Mouse (Mus musculus) neural tube, embryonic 13.5 days (tissue): ENCODE measurements around the gene Stxbp4. TPM values are rescaled to one million over a fixed set of nuclear protein-coding genes. Genes with fewer than 3 reads are reported as not detected.

Source experiments
- ATAC-seq: fragments of 200-750 bp; cut with Nextera tagmentation; 2 replicates; pipeline ENCODE4 v1.8.0; 2017; ENCODE audit warnings: low read depth, mild to moderate bottlenecking, moderate TSS enrichment, moderate library complexity
- H3K27ac ChIP-seq: fragments of 300-500 bp; sonication (generic); replicated peaks from 2 replicates; pipeline ENCODE4 v1.5.1; 2015; ENCODE audit warnings: moderate library complexity, mild to moderate bottlenecking, inconsistent platforms
- H3K27me3 ChIP-seq: fragments of 300-500 bp; sonication (generic); 2 replicates; pipeline ENCODE4 v1.6.1; 2015; ENCODE audit warnings: mild to moderate bottlenecking, inconsistent platforms
- H3K36me3 ChIP-seq: fragments of 300-500 bp; sonication (generic); 2 replicates; pipeline ENCODE4 v1.6.1; 2015; ENCODE audit warnings: mild to moderate bottlenecking, inconsistent platforms
- H3K4me1 ChIP-seq: fragments of 300-500 bp; sonication (generic); replicated peaks from 2 replicates; pipeline ENCODE4 v1.6.1; 2015; ENCODE audit warnings: inconsistent platforms
- H3K4me2 ChIP-seq: fragments of 300-500 bp; sonication (generic); 2 replicates; pipeline ENCODE4 v1.6.1; 2015; ENCODE audit warnings: inconsistent platforms, mild to moderate bottlenecking, moderate library complexity
- H3K4me3 ChIP-seq: fragments of 300-500 bp; sonication (generic); 2 replicates; pipeline ENCODE4 v1.5.1; 2015; ENCODE audit warnings: mild to moderate bottlenecking, inconsistent platforms
- H3K9ac ChIP-seq: fragments of 300-500 bp; sonication (generic); 2 replicates; pipeline ENCODE4 v1.6.1; 2015; ENCODE audit warnings: moderate library complexity, mild to moderate bottlenecking, inconsistent platforms
- H3K9me3 ChIP-seq: fragments of 300-500 bp; sonication (generic); 2 replicates; pipeline ENCODE4 v1.6.1; 2016; ENCODE audit warnings: inconsistent platforms
- WGBS: fragments of 180-500 bp; shearing (Covaris S2); methylation state at CpG from one replicate; pipeline ENCODE4 v1.1.7; 2015; 5-methylcytosine and 5-hydroxymethylcytosine counted together
- polyA plus RNA-seq: library from polyadenylated mRNA; unstranded; fragments of >200 nt; fragmentation: Nextera tagmentation; extraction: Ambion mirVana; gene quantifications from 2 replicates; pipeline ENCODE4 v1.2.1, GENCODE M21; 2015

The Stxbp4 gene
- polyA plus RNA-seq, 1 experiment from 2014 or later: 23.0 TPM

GRCm38 (mm10) chr11:90666916-90667315 is 29.0 kb upstream of the Stxbp4 start:
- Histone ChIP-seq H3K36me3 (peaks cover 5% of the 10 kb centered on the region; the same call in 1 of the 2 replicates), H3K9ac (no peak overlapping the region), H3K4me1 (peaks cover 33% of the 10 kb centered on the region), H3K4me3 (no peak overlapping the region), H3K9me3 (no peaks in the 10 kb centered on the region), H3K27me3 (no peaks in the 10 kb centered on the region), H3K4me2 (no peak overlapping the region), H3K27ac (no peak overlapping the region)
- ATAC-seq: no peak
- WGBS: 81% methylated on average over 4 of the region's 4 CpGs

GRCm38 (mm10) chr11:90666144-90666757 is 28.4 kb upstream of the Stxbp4 start:
- H3K4me3 ChIP-seq: no peak overlapping the region
- H3K36me3 ChIP-seq: peaks cover 9% of the 10 kb centered on the region; the same call in 1 of the 2 replicates
- H3K4me1 ChIP-seq: peaks cover 33% of the 10 kb centered on the region
- H3K9ac ChIP-seq: no peak overlapping the region
- WGBS: 55% methylated on average over 3 of the region's 3 CpGs
- H3K27me3 ChIP-seq: no peaks in the 10 kb centered on the region
- no peak overlapping the region for H3K27ac ChIP-seq
- no peak for ATAC-seq
- no peaks in the 10 kb centered on the region for H3K9me3 ChIP-seq
- no peak overlapping the region for H3K4me2 ChIP-seq

GRCm38 (mm10) chr11:90665161-90665560 is 27.3 kb upstream of the Stxbp4 start:
- Histone ChIP-seq H3K4me3 (no peak overlapping the region), H3K36me3 (peaks cover 10% of the 10 kb centered on the region; the same call in 1 of the 2 replicates), H3K4me2 (no peak overlapping the region), H3K9ac (no peak overlapping the region), H3K27ac (peak overlapping the region; percentile 42; the same call in 1 of the 2 replicates), H3K9me3 (no peaks in the 10 kb centered on the region), H3K27me3 (no peaks in the 10 kb centered on the region), H3K4me1 (peaks cover 33% of the 10 kb centered on the region)
- WGBS: 8% methylated on average over 6 of the region's 6 CpGs
- no peak for ATAC-seq

- H3K27me3 ChIP-seq: no peaks in the 10 kb centered on the region
- ATAC-seq: no peak
- no peaks in the 10 kb centered on the region for H3K9me3 ChIP-seq
Measured at GRCm38 (mm10) chr11:90664345-90664986, 26.6 kb upstream of the Stxbp4 start.

GRCm38 (mm10) chr11:90663618-90664297 is 25.9 kb upstream of the Stxbp4 start:
- H3K27ac ChIP-seq: 0 out of 2 replicates have a peak overlapping the region, but pooled peaks have one; percentile 33
- H3K9me3 ChIP-seq: no peaks in the 10 kb centered on the region
- no peak for ATAC-seq
- WGBS: 12% methylated on average over 5 of the region's 5 CpGs
- peaks cover 33% of the 10 kb centered on the region for H3K4me1 ChIP-seq
- no peak overlapping the region for H3K4me3 ChIP-seq
- H3K9ac ChIP-seq: no peak overlapping the region
- H3K4me2 ChIP-seq: no peak overlapping the region
- H3K27me3 ChIP-seq: no peaks in the 10 kb centered on the region
- H3K36me3 ChIP-seq: 0 out of 2 replicates have a peak, but pooled peaks cover 5% of the 10 kb centered on the region

More at GRCm38 (mm10) chr11:90664345-90664986, 26.6 kb upstream of the Stxbp4 start:
- H3K4me2 ChIP-seq: no peak overlapping the region
- no peak overlapping the region for H3K9ac ChIP-seq
- H3K4me1 ChIP-seq: peaks cover 33% of the 10 kb centered on the region
- no peak overlapping the region for H3K4me3 ChIP-seq
- 0 out of 2 replicates have a peak, but pooled peaks cover 5% of the 10 kb centered on the region for H3K36me3 ChIP-seq
- 3% methylated on average over 8 of the region's 8 CpGs for WGBS
- peak overlapping the region; percentile 42; the same call in 1 of the 2 replicates for H3K27ac ChIP-seq

GRCm38 (mm10) chr11:90663052-90663451 is 25.2 kb upstream of the Stxbp4 start:
- Histone ChIP-seq H3K9me3 (no peaks in the 10 kb centered on the region), H3K4me1 (peaks cover 33% of the 10 kb centered on the region), H3K4me2 (no peak overlapping the region), H3K27ac (no peak overlapping the region), H3K36me3 (peaks cover 5% of the 10 kb centered on the region; the same call in 1 of the 2 replicates), H3K4me3 (no peak overlapping the region), H3K9ac (no peak overlapping the region), H3K27me3 (no peaks in the 10 kb centered on the region)
- 63% methylated on average over 3 of the region's 3 CpGs for WGBS
- no peak for ATAC-seq

- H3K9me3 ChIP-seq: no peaks in the 10 kb centered on the region
- no peak overlapping the region for H3K4me3 ChIP-seq
- no peak for ATAC-seq
- no peak overlapping the region for H3K4me2 ChIP-seq
- no peaks in the 10 kb centered on the region for H3K27me3 ChIP-seq
- peaks cover 27% of the 10 kb centered on the region for H3K4me1 ChIP-seq
- H3K36me3 ChIP-seq: peaks cover 21% of the 10 kb centered on the region
- 78% methylated on average over 4 of the region's 4 CpGs for WGBS
- no peak overlapping the region for H3K27ac ChIP-seq
- H3K9ac ChIP-seq: no peak overlapping the region
Measured at GRCm38 (mm10) chr11:90660662-90661061, 22.8 kb upstream of the Stxbp4 start.

GRCm38 (mm10) chr11:90657527-90657926 is 19.6 kb upstream of the Stxbp4 start:
- H3K27me3 ChIP-seq: no peaks in the 10 kb centered on the region
- H3K4me3 ChIP-seq: no peak overlapping the region
- H3K4me1 ChIP-seq: no peaks in the 10 kb centered on the region
- WGBS: 92% methylated on average over 12 of the region's 12 CpGs
- no peak overlapping the region for H3K9ac ChIP-seq
- H3K9me3 ChIP-seq: no peaks in the 10 kb centered on the region
- ATAC-seq: no peak
- peaks cover 23% of the 10 kb centered on the region for H3K36me3 ChIP-seq
- H3K4me2 ChIP-seq: no peak overlapping the region
- no peak overlapping the region for H3K27ac ChIP-seq

- Histone ChIP-seq H3K4me1 (no peaks in the 10 kb centered on the region), H3K36me3 (peaks cover 35% of the 10 kb centered on the region), H3K27ac (no peak overlapping the region), H3K27me3 (no peaks in the 10 kb centered on the region), H3K4me2 (no peak overlapping the region), H3K9me3 (no peaks in the 10 kb centered on the region), H3K4me3 (no peak overlapping the region), H3K9ac (no peak overlapping the region)
- ATAC-seq: no peak
- WGBS: 96% methylated on average over 4 of the region's 4 CpGs
Measured at GRCm38 (mm10) chr11:90652603-90653002, 14.7 kb upstream of the Stxbp4 start.

GRCm38 (mm10) chr11:90650231-90650885 is 12.5 kb upstream of the Stxbp4 start:
- Histone ChIP-seq H3K27me3 (no peaks in the 10 kb centered on the region), H3K4me3 (no peak overlapping the region), H3K9ac (no peak overlapping the region), H3K36me3 (peaks cover 39% of the 10 kb centered on the region), H3K4me1 (no peaks in the 10 kb centered on the region), H3K9me3 (no peaks in the 10 kb centered on the region), H3K4me2 (no peak overlapping the region), H3K27ac (no peak overlapping the region)
- 83% methylated on average over 9 of the region's 9 CpGs for WGBS
- no peak for ATAC-seq

GRCm38 (mm10) chr11:90649777-90650176 is 11.9 kb upstream of the Stxbp4 start:
- no peaks in the 10 kb centered on the region for H3K4me1 ChIP-seq
- H3K4me3 ChIP-seq: no peak overlapping the region
- ATAC-seq: no peak
- H3K27me3 ChIP-seq: no peaks in the 10 kb centered on the region
- H3K9me3 ChIP-seq: no peaks in the 10 kb centered on the region
- H3K4me2 ChIP-seq: no peak overlapping the region
- WGBS: 88% methylated on average over 6 of the region's 6 CpGs
- peaks cover 44% of the 10 kb centered on the region for H3K36me3 ChIP-seq
- no peak overlapping the region for H3K9ac ChIP-seq
- no peak overlapping the region for H3K27ac ChIP-seq
